Mouse (Mus musculus) erythroblast, embryonic 14.5 days (primary cell): ENCODE measurements around the gene Gm27179.
"Not testable (repeated sequence)": the region's sequence is repeated elsewhere in the genome, so short reads cannot be mapped to it uniquely, and the experiment has no call there.

ENCODE experiments used
- GATA1 ChIP-seq: IDR thresholded peaks from 2 replicates; pipeline ENCODE4 v1.6.1; 2012; ENCODE audit warnings: low read length, inconsistent platforms, mixed read lengths
- TAL1 ChIP-seq: IDR thresholded peaks from 3 replicates; pipeline ENCODE4 v1.6.1; 2012; ENCODE audit warnings: low read length, inconsistent platforms, mixed read lengths

GRCm38 (mm10) chr14:69473941-69474646 lies 38.3 kb downstream of the Gm27179 start:
- TF ChIP-seq TAL1, GATA1: not testable (repeated sequence)
